Mouse (Mus musculus): ENCODE measurements around the gene Smc6.

- TF ChIP-seq CTCF (IDR thresholded peaks at IDR 0.05; ENCODE audit: low read depth, low read length), result no peak
- TF ChIP-seq POLR2A (IDR thresholded peaks at IDR 0.05; ENCODE audit: borderline replicate concordance, low read depth, low read length), result no peak
Observed at GRCm38 (mm10) chr12:11279886-11280285, 14.2 kb downstream of the Smc6 start.

All from bone marrow macrophage, adult 2 months (primary cell).